Mouse (Mus musculus): ENCODE results near the gene 4931422A03Rik.
A peak's percentile ranks its signal among the peaks of the same experiment; 100 is the strongest.
"Not testable (repeated sequence)": the region's sequence is repeated elsewhere in the genome, so short reads cannot be mapped to it uniquely, and the experiment has no call there.

Gene 4931422A03Rik

DNA sequence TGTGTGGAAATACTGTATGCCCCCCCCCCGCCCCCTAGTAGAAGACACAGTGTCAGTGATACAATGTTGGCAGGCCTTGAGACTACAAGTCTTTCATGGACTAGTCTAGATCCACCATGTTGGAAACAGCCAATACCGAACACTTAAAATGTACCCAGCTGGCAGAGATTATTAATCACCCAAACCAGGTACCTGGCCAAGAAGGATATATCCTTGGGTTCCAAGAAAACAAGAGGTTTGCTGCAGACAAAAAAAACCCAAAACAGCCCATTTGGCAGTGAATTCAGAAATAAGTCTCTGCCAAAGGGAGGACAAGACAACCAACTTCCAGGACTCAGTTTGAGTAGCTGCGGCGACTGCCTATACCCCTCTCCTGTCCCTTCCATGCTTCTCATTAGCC lies 3.5 kb downstream of the 4931422A03Rik start:
- DNase-seq, result no peak

DNA sequence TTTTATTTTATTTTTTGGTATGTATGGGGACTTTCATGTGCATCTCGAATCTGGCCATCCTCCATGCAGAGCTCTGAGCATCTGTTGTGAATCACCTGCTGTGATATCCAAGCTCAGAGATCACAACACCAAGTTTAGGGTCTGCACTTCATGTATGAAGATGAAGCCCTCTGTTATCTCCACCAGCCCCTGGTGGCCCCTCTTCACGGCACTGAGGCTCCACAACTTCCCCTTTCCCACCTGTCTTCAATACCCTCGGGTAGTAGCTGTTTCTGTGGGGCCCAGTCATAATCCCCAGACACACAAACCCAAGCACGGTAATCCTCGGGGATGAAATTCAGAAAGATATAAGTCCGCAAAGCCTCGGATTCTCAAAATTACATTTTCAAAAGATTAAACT lies 5.1 kb downstream of the 4931422A03Rik start:
- no peak for DNase-seq

DNA sequence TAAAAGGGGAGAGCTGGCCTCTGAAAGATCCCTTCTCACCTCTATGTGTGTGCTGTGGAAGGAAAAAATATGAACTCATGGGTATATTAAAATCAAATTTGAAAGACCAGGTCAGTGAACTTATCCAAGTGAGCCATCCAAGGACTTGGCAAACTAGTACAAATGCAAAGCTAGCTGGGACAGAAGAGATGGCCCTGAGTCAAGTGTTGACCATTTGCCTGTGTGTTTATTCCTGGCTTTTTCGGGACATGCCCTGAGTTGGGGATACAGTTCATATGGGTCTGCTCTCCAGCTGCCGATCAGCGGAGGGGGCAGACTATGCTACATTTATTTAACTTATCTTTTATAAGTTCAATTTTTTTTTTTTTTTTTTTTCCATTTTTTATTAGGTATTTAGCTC lies 19.3 kb downstream of the 4931422A03Rik start:
- DNase-seq, result not testable (repeated sequence)

- no peak for DNase-seq
Observed at GRCm38 (mm10) chr2:104007793-104008519, 20.2 kb downstream of the 4931422A03Rik start.

- DNase-seq, result peak; percentile 77
Observed at GRCm38 (mm10) chr2:104002711-104003413, 25.3 kb downstream of the 4931422A03Rik start.

DNA sequence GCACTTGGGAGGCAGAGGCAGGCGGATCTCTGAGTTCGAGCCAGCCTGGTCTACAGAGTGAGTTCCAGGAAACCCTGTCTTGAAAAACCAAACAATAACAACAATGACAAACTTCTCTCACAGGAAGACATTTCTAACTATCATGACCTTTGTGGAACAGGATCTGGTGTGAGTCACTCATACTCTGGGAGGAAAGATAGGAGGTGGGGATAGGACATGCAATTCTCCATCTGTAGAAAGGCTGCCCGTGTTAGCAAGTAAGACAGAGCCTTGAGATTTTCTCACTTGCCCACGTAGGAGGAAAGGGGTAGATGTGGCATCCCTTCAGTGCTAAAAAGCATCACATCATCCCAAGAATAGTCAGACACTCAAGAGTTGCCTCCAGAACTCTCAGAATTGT lies 26.3 kb downstream of the 4931422A03Rik start:
- no peak for DNase-seq

DNA sequence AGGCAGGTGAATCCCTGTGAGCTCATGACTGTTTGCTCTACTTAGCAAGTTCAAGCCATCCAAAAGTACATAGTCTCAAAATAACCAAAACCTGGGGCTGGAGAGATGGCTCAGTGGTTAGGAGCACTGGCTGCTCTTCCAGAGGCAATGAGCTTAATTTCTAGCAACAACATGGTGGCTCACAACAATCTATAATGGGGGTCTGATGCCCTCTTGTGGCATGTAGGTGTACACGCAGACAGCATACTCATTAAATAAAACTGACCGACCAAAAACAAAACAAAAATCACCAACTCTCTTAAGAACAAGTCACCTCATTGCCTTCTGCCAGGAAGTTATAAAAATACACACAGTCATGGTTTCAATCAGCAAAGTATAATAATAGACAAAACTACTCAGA lies 27.1 kb downstream of the 4931422A03Rik start:
- DNase-seq, result no peak

GRCm38 (mm10) chr2:103992618-103993332 lies 35.4 kb downstream of the 4931422A03Rik start:
- DNase-seq, result no peak

- DNase-seq, result no peak
Observed at GRCm38 (mm10) chr2:103992162-103992561, 36.0 kb downstream of the 4931422A03Rik start.

- no peak for DNase-seq
Observed at GRCm38 (mm10) chr2:103991303-103991702, 36.9 kb downstream of the 4931422A03Rik start.

GRCm38 (mm10) chr2:103989724-103990123 lies 38.4 kb downstream of the 4931422A03Rik start:
- no peak for DNase-seq

- DNase-seq, result not testable (repeated sequence)
Observed at GRCm38 (mm10) chr2:103987595-103987994, 40.6 kb downstream of the 4931422A03Rik start.

DNA sequence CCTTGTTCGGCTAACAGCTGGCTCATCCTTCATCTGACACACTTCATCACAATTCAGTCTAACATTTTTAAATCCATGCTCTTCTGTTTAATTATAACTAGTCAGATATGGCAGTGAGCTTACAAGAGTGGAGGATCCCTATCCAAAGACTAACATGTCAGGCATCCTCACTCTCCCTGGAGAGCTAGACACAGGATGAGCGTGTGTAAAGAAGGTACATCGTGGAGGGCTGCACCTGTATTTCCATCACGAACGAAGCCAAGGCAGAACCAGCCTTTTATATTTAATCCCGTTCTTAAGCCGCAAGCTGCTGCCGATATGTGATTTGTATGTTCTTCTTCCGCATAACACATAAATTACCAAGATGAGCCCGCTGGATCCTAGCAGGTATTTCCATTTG lies 45.0 kb downstream of the 4931422A03Rik start:
- no peak for DNase-seq

DNA sequence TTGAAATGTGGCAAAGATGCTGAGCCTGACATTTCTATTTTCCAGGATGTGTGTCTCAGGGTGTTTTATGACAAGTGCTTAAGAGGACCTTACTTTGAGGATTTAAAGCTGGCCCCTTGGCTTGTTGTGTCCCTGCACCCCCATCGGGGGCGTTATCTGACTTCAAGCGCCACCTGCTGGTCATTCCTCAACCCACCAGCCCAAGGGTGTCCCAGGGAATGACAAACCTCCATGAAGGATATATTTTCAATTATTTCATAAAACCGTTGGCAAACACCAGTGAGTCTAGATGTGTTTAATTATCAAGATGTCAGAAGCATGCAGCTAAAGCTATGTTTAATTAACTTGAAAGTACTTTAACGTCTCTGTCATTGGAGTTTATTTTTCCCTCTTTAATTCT lies 45.9 kb downstream of the 4931422A03Rik start:
- peak; percentile 90 for DNase-seq

DNA sequence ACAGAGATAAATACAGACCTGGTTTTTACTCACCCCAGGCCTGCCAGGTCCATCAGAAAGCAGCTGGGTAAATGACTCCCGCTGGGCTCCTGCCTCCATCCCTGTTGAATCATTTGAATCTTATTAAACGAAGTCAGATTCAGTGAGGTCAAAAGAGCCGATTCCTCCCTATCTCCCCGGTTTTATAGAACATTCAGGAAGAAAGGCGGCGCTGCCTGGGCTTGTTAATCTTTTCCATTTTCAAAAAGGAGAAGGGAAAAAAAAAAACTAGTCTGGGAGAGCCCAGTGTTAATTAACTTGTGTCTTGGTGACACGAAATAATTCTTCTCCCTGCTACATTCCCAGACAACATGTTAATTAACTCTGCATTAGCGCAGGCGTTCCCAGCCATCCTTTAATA lies 50.4 kb downstream of the 4931422A03Rik start:
- no peak for DNase-seq

DNA sequence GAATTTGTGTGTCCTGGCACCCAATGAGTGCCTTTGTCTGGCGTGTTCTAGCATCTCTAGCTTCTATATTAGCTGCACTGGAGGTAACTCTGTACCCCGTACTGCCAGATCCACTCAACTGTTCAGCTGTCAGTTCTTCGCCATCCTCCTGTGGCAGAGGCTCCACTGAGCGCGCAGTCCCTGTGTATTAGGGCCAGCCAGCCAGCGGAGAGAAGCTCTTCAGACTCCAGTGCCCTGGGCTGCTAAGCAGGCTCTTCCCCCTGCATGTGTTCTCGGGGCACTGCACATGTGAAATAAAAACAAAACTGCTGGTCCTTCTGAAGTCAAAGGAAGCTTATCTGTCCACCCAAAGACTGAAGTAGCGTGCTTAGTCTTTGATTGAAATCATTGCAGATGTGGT lies 50.9 kb downstream of the 4931422A03Rik start:
- DNase-seq, result no peak

GRCm38 (mm10) chr2:103975904-103976303 lies 52.3 kb downstream of the 4931422A03Rik start:
- no peak for DNase-seq

GRCm38 (mm10) chr2:103971838-103972237 lies 56.3 kb downstream of the 4931422A03Rik start:
- DNase-seq, result no peak

DNA sequence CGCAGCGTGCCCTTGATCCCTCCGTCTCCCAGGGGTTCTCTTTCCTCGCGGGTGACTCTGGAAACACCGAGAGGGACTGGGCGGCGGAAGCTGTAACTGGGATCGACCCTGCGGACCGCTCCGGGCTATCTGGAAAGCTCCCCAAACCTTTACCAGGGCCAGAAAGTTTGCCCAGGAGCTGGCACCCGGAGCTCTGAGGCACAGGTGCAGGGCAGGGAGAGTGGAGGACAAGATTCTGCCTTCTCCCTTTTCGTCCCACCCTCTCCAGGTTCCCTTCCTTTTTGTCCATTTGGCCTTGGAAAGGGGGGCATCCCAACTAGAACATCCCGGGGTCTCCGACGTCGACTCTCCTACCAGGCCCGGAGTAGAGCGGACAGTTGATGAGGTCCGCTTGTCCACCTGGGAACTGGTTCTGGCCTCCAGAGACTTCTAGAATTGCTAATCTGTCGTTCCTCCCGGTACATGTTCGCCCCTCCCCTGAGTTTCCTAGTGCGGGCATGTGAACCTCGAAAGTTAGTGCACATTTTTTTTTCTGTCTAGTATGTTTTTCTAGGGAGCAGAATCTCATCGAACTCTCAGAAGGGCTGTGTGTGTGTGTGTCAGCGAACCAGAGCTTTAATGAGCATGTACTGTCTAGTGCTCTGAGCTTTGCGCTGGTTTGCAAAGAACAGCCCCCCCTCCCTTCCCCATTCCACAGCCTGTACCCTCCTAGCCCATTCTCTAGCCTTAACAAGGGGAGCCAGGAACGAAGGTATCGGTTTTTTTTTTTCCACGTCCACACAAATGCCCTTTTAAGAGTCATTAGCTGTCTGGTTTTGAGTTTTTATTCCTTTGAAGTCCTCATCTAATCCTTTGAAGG lies 57.1 kb downstream of the 4931422A03Rik start:
- DNase-seq, result no peak

- peak; percentile 60 for DNase-seq
Observed at GRCm38 (mm10) chr2:103970041-103970790, 57.9 kb downstream of the 4931422A03Rik start.

GRCm38 (mm10) chr2:103969437-103970040 lies 58.6 kb downstream of the 4931422A03Rik start:
- peak; percentile 54 for DNase-seq

Data from right cerebral cortex, postnatal 4 days (tissue).